Mouse (Mus musculus) ES-CJ7 (cell line): ENCODE measurements around the gene Hcrtr1.
A peak's percentile ranks its signal among the peaks of the same experiment; 100 is the strongest.

Experiments used
- DNase-seq: peaks from one replicate; pipeline ENCODE4 v3.0.0; 2011; ENCODE audit warnings: low read depth, low spot score

The Hcrtr1 gene

GRCm38 (mm10) chr4:130121560-130121959 is 17.6 kb downstream of the Hcrtr1 start:
- no peak for DNase-seq

DNA sequence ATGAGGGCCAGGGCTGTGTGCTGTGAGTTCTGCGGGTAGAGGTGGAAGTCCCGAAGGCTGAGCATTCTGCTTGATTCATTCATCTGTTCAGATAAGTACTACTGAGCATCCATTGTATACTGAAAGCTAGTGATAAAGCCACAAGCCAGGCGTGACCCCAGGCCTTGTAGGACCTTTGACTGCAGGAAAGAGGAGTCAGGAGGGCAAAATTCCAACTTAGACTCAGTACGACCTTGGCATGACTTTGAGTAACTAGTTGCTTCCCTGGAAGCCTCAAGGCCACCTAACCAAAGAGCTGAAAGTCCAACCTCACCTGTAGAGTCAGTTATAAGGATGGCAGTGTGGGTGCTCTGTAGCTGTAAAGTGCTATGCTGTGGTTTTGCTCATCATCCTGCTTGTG is 18.4 kb downstream of the Hcrtr1 start:
- DNase-seq, result peak; percentile 16

GRCm38 (mm10) chr4:130112732-130113131 is 26.4 kb downstream of the Hcrtr1 start:
- DNase-seq, result no peak

DNA sequence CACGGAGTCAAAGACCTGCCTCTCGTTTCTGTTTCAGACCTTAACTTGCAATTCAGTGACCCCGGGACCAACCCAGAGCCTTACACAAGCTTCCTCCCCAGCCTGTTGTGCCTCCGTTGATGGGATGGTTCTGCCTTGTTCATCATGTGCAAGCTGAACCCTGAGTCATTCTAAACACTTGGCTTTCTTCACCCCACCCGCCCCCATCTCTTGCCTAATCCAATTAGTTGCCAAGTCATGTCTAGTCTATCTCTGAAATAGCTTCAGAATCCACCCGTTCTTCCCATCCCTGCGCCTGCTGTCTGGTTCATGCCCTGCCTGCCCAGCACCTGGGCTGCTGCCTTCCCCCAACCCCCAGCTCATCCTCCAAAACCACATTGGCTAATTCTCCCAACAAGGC is 26.9 kb downstream of the Hcrtr1 start:
- no peak for DNase-seq

DNA sequence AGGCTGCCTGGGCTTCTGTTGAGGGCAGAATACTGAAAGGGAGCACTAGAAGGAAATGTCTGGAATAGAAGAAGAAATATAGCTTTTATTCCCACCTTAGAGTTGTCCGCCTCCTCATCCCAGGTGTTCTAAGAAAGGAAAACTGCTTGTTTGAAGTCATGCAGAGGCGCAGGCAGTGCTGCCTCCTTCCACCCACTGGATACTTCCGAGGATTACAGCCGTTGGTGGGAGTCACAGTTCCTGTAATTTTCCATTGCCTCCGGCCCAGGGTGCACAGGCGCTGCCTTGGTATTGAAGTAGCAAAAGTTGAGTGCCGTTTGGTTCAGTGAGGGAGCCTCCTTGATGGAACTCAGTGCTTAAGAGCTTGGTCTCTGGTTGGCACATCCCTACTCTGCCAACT is 29.1 kb downstream of the Hcrtr1 start:
- no peak for DNase-seq

DNA sequence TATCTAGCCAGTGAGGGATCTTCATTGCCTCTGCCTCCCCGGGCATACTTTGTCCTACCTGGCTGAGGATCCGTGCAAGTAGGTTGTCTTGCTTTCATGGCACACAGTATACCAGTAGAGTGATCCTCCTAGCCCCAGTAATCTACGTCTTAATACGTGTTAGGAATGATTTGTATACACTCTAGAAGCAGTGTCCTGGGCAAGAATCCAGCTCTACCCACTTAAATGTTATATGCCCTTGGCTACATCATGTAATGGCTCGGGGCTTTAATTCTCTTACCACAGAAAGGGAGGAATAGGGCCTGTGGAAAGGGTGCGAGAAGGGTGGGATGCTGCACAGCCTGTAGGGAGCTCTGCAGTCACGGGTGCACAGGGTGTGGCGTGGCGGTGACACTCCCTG is 29.5 kb downstream of the Hcrtr1 start:
- DNase-seq, result no peak

- no peak for DNase-seq
Measured at GRCm38 (mm10) chr4:130108929-130109328, 30.2 kb downstream of the Hcrtr1 start.

DNA sequence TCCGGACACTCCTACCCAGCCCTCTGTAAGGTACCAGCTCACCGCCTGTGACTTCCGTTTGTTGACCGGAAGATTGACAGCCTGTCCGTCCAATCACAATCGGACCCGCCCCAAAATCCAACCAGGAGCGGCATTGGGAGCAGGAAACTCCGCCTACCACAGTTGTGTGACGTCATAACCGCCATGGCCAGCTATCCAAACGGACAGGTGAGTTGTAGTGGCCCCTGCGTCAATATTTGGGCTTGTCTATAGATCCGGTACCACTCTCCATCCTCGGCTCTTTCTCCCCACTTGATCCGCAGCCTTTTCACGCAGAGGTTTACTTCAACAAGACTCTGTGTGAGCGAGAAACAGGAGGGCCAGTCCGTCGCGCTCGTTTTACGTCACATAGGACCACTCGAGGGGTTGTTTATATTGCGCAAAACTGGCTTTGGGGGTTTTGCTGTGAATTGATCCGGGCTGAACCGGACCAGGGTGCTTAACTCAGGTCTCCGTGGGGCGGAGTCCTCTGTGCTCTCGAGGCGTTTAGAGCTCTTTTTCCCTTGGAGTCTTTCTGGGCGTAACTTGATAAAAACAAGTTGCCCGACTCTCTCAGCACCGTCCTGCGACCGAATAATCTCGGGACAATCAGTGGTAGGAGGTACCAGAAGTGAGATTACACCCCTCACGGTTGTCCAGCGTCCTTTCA is 31.6 kb downstream of the Hcrtr1 start:
- peak; percentile 98 for DNase-seq

GRCm38 (mm10) chr4:130107065-130107443 is 32.1 kb downstream of the Hcrtr1 start:
- DNase-seq, result peak; percentile 89

GRCm38 (mm10) chr4:130104584-130104983 is 34.6 kb downstream of the Hcrtr1 start:
- DNase-seq, result no peak

- peak; percentile 79 for DNase-seq
Measured at GRCm38 (mm10) chr4:130103632-130104031, 35.5 kb downstream of the Hcrtr1 start.

DNA sequence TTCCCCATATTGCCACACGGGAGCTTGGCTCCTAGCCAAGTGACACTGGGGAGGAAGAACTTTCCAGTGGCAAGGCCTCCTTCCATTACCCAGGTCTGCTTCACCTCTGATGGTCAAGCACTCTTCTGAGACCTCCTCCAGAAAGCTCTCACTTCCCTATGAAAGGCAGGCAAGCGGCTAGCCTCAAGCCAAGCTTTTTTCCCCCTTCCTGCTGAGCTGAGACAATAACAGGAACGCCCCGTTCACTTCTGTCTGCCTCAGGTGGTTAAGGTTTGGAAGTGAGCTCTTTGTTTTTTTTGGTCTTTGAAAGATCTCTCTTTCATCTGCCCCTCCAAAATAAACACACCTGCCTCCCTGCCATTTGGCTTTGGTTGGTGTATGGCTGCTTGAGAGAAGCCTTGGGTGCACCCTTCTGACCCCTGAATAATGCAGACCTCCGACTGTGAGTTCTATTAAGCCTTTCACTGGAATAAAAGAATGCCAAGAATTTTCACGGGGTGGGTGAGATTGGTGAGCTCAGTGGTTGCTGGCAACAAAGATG is 37.0 kb downstream of the Hcrtr1 start, which contains the start of gene Pef1:
Gene Pef1, plus strand, starts transcription at position 448 of the 541 bp plus-strand sequence.
- DNase-seq, result peak; percentile 97

GRCm38 (mm10) chr4:130101183-130101582 is 38.0 kb downstream of the Hcrtr1 start:
- peak; percentile 54 for DNase-seq

DNA sequence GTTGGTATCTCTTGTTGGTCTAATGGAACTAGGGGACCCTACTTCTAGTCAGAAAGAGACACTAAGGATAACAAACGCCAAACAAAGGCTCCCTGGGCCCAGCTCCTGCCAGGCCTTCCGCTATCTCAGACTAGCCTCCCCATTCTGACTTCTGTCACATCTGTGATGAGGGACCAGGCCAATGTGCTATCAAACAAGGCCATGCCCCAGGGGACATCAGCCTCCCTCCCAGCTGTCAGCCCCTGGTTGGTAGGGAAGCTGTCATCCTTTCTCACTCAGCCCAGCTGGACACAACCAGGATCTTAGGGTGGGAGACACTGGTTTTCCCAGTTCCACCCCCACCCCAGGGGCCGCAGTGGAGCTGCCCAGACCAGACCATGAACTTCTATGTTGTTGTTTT is 44.0 kb downstream of the Hcrtr1 start:
- DNase-seq, result no peak

- peak; percentile 68 for DNase-seq
Measured at GRCm38 (mm10) chr4:130087293-130087692, 51.9 kb downstream of the Hcrtr1 start.

- DNase-seq, result no peak
Measured at GRCm38 (mm10) chr4:130085246-130085820, 53.8 kb downstream of the Hcrtr1 start.

DNA sequence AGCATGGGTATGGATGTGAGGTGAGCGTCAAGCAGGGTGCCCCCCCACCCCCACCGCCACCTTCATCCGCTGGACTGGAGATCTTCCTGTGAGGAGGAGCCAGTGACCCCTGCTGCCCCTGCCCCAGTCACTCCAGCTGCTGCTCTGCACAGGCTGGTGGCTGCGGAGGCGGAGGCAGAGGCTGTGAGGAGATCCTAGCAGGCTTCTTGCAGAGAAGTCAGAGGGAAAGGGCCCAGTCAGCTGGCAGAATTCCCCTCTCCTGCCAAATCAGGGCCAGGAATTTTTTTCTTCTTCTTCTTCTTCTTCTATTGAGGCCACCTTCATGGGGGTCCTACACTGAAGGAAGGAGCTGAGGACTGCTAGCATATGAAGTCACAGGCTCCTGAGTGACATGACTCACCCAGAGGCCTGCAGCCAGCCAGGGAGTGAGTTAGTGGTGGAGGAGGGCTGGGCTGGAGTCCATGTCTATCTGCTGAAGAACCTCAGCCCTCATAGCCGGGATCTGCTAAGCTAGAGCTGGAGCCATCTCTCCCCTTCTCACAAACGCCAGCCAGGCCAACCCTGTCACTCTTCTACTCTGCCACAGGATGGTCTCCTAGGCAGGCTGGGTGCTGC is 54.7 kb downstream of the Hcrtr1 start:
- no peak for DNase-seq

- no peak for DNase-seq
Measured at GRCm38 (mm10) chr4:130082211-130082610, 56.9 kb downstream of the Hcrtr1 start.

DNA sequence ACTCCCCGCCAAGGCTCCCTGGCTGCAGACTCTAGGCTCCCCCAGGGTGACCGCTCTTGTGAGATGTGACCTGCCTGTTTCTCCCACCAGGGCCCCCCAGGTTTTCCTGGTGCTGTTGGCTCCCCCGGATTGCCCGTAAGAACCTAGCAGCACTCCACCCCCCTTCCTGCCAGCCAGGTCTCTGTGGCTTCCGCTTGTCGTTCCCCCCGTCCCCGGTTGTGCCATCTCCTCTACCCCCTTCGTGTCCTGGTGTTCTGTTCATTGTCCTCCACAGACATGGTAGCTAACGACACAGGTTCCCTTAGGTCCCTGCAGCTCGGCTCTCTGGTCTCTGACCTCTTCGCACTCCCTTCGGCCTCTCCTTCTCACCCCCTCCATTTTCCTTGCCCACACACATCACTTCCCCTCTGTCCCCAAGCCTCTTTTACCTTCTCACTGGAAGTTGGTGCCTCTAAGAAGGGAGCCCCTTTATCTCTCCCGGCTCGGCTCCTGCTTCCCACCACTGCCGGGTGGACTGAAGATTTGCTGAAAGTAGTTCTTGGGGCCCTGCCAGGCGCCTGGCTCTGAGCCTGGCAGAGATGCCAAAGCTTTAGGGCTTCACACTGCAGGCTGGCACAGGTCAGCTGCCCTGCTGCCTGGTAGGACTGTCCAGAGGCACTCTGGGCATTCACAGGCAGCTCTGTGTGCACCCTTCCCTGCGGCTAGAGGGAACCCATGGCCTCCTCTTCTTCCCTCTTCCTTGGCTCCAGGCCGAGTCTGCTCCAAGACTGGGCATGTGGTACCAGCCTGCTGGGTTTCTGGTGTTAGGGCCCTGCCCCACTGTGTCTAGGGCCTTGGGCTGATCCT is 57.6 kb downstream of the Hcrtr1 start:
- DNase-seq, result no peak
